Mouse (Mus musculus) ES-E14 (cell line): ENCODE results near the gene Unc13d.

ENCODE experiments used
- CHD2 ChIP-seq: IDR thresholded peaks from 2 replicates; pipeline ENCODE4 v1.6.1; 2014; ENCODE audit warnings: mild to moderate bottlenecking, low read depth, low read length, inconsistent platforms
- HCFC1 ChIP-seq: IDR thresholded peaks from 2 replicates; pipeline ENCODE4 v1.6.1; 2012; ENCODE audit warnings: low read length, inconsistent platforms, borderline replicate concordance; ENCODE audit not compliant: insufficient read depth
- MAFK ChIP-seq: IDR thresholded peaks from 2 replicates; pipeline ENCODE4 v1.6.1; 2014; ENCODE audit warnings: mild to moderate bottlenecking, low read depth, low read length, inconsistent platforms; ENCODE audit not compliant: insufficient read depth

DNA sequence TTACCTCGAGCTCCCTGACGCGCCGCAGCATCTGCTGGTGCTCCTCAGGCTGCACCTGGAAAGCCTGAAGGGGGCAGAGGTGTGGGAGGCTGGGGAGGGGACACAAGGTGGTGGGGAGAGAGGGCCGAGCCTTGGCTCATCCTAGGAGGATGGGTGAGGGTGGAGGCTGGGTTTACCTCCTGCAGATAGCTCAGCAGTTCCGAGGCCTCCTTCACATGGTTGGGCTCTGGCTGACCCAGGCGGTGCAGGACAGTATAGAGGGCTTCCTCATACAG, 1.6 kb downstream of the Unc13d start:
- TF ChIP-seq MAFK = no peak
- no peak for TF ChIP-seq HCFC1
- no peak for TF ChIP-seq CHD2
